8 mouse cellular contexts compared by ENCODE assay signal in the genomic region with DNA sequence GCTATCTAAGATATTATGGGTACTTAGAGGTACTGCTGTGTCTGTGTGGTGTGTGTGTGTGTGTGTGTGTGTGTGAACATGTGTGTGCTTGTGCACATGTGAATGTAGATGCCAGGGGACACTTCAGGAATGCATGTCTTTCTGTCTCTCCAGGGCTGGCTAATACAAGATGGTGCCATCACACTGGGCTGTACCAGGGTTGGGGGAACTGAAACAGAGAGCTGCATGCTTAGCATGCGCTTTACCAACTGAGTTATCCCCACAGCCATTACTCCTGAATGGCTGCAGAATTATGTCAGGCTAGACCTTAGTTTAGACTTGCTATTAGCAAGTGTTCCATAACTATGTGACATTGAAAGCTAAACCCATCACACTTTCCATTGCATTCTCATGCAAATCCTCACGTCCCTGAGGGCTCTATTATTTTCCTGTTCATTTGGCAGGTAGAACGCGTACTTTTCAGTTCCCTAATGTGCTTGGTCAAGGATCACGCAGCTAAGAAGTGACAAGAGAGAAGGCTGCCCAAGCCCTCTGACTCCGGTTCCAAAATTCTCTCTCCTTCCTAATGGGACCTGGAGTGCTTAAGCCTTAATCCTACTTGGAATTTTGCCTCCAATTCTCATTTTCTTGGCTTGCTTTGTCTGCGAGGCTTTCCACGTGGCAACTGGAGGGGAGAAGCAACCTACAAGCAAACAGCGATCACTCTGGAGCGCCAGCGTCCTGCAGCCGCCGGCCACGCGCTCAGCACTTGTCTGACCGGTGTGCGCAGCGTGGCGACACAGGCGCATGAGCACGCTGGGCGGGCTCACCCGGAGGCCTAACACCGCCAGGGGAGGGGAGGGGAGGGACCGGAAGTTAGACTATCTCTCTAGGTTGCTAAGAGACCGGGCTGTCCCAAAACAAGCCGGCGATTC. TPM values are rescaled to one million over a fixed set of nuclear protein-coding genes. Genes with fewer than 3 reads are reported as not detected.
A peak's percentile ranks its signal among the peaks of the same experiment; 100 is the strongest.
DNase-seq lines count a peak whose midpoint lies in the region; ATAC-seq and TF ChIP-seq lines count a peak whose summit lies in the region.

A gene (plus strand): TSS at position 776 of the 914 bp plus-strand sequence.

- no peak within 1 kb of the TSS for H3ac ChIP-seq in myocyte (ENCODE audit: control insufficient read depth, insufficient read length)

- H3K4me1 ChIP-seq in erythroblast, embryonic 14.5 days (ENCODE audit: control insufficient read depth) = peaks cover 19% of the 10 kb centered on the region
- 0 out of 2 replicates have a peak, but pooled peaks cover 3% of the 10 kb centered on the region for H3K4me1 ChIP-seq in heart, embryonic 11.5 days (ENCODE audit: control insufficient read depth, insufficient read depth, low read length)
- H3K4me1 ChIP-seq in kidney, embryonic 16.5 days (ENCODE audit: insufficient read depth, low read length) = peaks cover 10% of the 10 kb centered on the region; the same call in 1 of the 2 replicates
- H3K4me1 ChIP-seq in liver, adult 2 months (ENCODE audit: control insufficient read depth, insufficient read depth, low read length) = peaks cover 12% of the 10 kb centered on the region; the same call in 1 of the 2 replicates

- 0 out of 2 replicates have a peak, but pooled peaks have one; percentile 5 for TF ChIP-seq CTCF in liver, adult 2 months (IDR thresholded peaks at IDR 0.05; ENCODE audit: low read depth, low read length)

- TF ChIP-seq POLR2A in liver, adult 2 months (IDR thresholded peaks at IDR 0.05; ENCODE audit: extremely low read depth, insufficient read depth, low read length) = peak; percentile 70; the same call in 1 of the 2 replicates
- peak; percentile 99 for TF ChIP-seq POLR2A in myocyte (IDR thresholded peaks at IDR 0.05; ENCODE audit: insufficient read length, low read depth)

- peak within 1 kb of the TSS; percentile 69 for H3K4me3 ChIP-seq in erythroblast, embryonic 14.5 days (replicated peaks)
- H3K4me3 ChIP-seq in heart, embryonic 11.5 days (ENCODE audit: low read depth, low read length) = peak within 1 kb of the TSS; percentile 45
- H3K4me3 ChIP-seq in kidney, embryonic 16.5 days (ENCODE audit: low read length) = peak within 1 kb of the TSS; percentile 43
- H3K4me3 ChIP-seq in liver, adult 2 months (ENCODE audit: insufficient read depth, low read depth, low read length) = peak within 1 kb of the TSS; percentile 45
- peak within 1 kb of the TSS; percentile 24 for H3K4me3 ChIP-seq in myocyte

- peak within 1 kb of the TSS; percentile 76 for H3K9ac ChIP-seq in heart, embryonic 11.5 days (ENCODE audit: low read depth, low read length)
- H3K9ac ChIP-seq in kidney, embryonic 16.5 days (replicated peaks; ENCODE audit: low read length) = peak within 1 kb of the TSS; percentile 57
- peak within 1 kb of the TSS; percentile 54 for H3K9ac ChIP-seq in liver, adult 2 months (ENCODE audit: low read depth, low read length)

- WGBS in heart, embryonic 11.5 days (ENCODE audit: insufficient replicate concordance) = 5% methylated on average over 28 of the region's 28 CpGs
- WGBS in kidney, embryonic 16.5 days = 5% methylated on average over 28 of the region's 28 CpGs
- WGBS in liver, adult 2 months = 5% methylated on average over 28 of the region's 28 CpGs

- no peaks in the 10 kb centered on the region for H3K36me3 ChIP-seq in erythroblast, embryonic 14.5 days (ENCODE audit: control insufficient read depth)
- no peaks in the 10 kb centered on the region for H3K36me3 ChIP-seq in heart, embryonic 11.5 days (ENCODE audit: control insufficient read depth, insufficient read depth, low read length)
- no peaks in the 10 kb centered on the region for H3K36me3 ChIP-seq in kidney, embryonic 16.5 days (ENCODE audit: insufficient read depth, low read length)
- no peaks in the 10 kb centered on the region for H3K36me3 ChIP-seq in liver, adult 2 months (ENCODE audit: control insufficient read depth, insufficient read depth, low read length)
- H3K36me3 ChIP-seq in myocyte (ENCODE audit: control insufficient read depth, insufficient read depth) = no peaks in the 10 kb centered on the region
- H3K36me3 ChIP-seq in splenic B cell, adult 2 months (ENCODE audit: control insufficient read depth, insufficient read depth, low read length, poor library complexity, severe bottlenecking) = no peaks in the 10 kb centered on the region

- H3K9me3 ChIP-seq in erythroblast, embryonic 14.5 days (ENCODE audit: control insufficient read depth, low read length) = no peaks in the 10 kb centered on the region
- no peaks in the 10 kb centered on the region for H3K9me3 ChIP-seq in heart, embryonic 11.5 days (replicated peaks; ENCODE audit: control insufficient read depth, low read length)
- no peaks in the 10 kb centered on the region for H3K9me3 ChIP-seq in kidney, embryonic 16.5 days (ENCODE audit: low read length)

- no peaks in the 10 kb centered on the region for H3K79me2 ChIP-seq in liver, adult 2 months (ENCODE audit: control insufficient read depth, insufficient read depth, low read length)
- H3K79me2 ChIP-seq in myocyte (ENCODE audit: control insufficient read depth, insufficient read depth) = no peaks in the 10 kb centered on the region

- DNase-seq in 3T3-L1 (ENCODE audit: low read depth, low spot score) = peak; percentile 95
- DNase-seq in adrenal gland, postnatal 10 days = peak; percentile 95
- DNase-seq in liver, adult 2 months (ENCODE audit: extremely low read depth, low read depth, low spot score) = peak; percentile 96
- DNase-seq in splenic B cell, adult 2 months (ENCODE audit: low read depth, low spot score) = peak; percentile 92

- H3K27ac ChIP-seq in heart, embryonic 11.5 days (ENCODE audit: low read depth, low read length) = peak within 1 kb of the TSS; percentile 24; the same call in 1 of the 2 replicates
- no peak within 1 kb of the TSS for H3K27ac ChIP-seq in kidney, embryonic 16.5 days (ENCODE audit: low read length)
- H3K27ac ChIP-seq in liver, adult 2 months (replicated peaks; ENCODE audit: insufficient read depth, low read depth, low read length) = peak within 1 kb of the TSS; percentile 82

- peak within 1 kb of the TSS; percentile 75 for H3K4me2 ChIP-seq in heart, embryonic 11.5 days
- peak within 1 kb of the TSS; percentile 66 for H3K4me2 ChIP-seq in kidney, embryonic 16.5 days (replicated peaks; ENCODE audit: low read depth, low read length)
- H3K4me2 ChIP-seq in myocyte (ENCODE audit: low read depth) = peak within 1 kb of the TSS; percentile 94

- peak; percentile 94 for ATAC-seq in heart, embryonic 11.5 days (replicated peaks; ENCODE audit: insufficient number of reproducible peaks, low FRiP score, low TSS enrichment)
- peak; percentile 99 for ATAC-seq in kidney, embryonic 16.5 days (ENCODE audit: low FRiP score, low TSS enrichment)

- peaks cover 2% of the 10 kb centered on the region; the same call in 1 of the 2 replicates for H3K27me3 ChIP-seq in erythroblast, embryonic 14.5 days (ENCODE audit: control insufficient read depth)
- no peaks in the 10 kb centered on the region for H3K27me3 ChIP-seq in heart, embryonic 11.5 days (ENCODE audit: control insufficient read depth, insufficient read depth, low read length)
- no peaks in the 10 kb centered on the region for H3K27me3 ChIP-seq in kidney, embryonic 16.5 days (ENCODE audit: insufficient read depth, low read length)
- no peaks in the 10 kb centered on the region for H3K27me3 ChIP-seq in liver, adult 2 months (ENCODE audit: control insufficient read depth, insufficient read depth, low read length)
- H3K27me3 ChIP-seq in myocyte (ENCODE audit: control insufficient read depth, insufficient read depth, insufficient read length) = peaks cover 21% of the 10 kb centered on the region
- no peaks in the 10 kb centered on the region for H3K27me3 ChIP-seq in splenic B cell, adult 2 months (ENCODE audit: control insufficient read depth, insufficient read depth, low read length, poor library complexity, severe bottlenecking)

TF ChIP-seq in myocyte, 11 proteins besides CTCF, POLR2A, EP300 and RAD21:
- TF ChIP-seq TCF3 (IDR thresholded peaks at IDR 0.05; ENCODE audit: insufficient read length, low read depth) (no peak), E2F4 (IDR thresholded peaks at IDR 0.05; ENCODE audit: insufficient read depth) (no peak), CEBPB (IDR thresholded peaks at IDR 0.05; ENCODE audit: insufficient read depth, poor library complexity, severe bottlenecking) (no peak), REST (IDR thresholded peaks at IDR 0.05; ENCODE audit: insufficient read depth, insufficient read length) (no peak), MYOD1 (IDR thresholded peaks at IDR 0.05; ENCODE audit: control insufficient read depth in 1 of 3, insufficient read length in 2 of 3, low read depth in 2 of 3) (peak in 1 of 3 experiments; percentile 24), MAX (IDR thresholded peaks at IDR 0.05; ENCODE audit: low read depth) (peak; percentile 47), SRF (IDR thresholded peaks at IDR 0.05; ENCODE audit: control insufficient read depth, insufficient read length, low read depth) (no peak), MYOG (IDR thresholded peaks at IDR 0.05; ENCODE audit: control insufficient read depth in 1 of 3, insufficient read depth in 1 of 3, insufficient read length in 2 of 3, low read depth in 2 of 3) (peak in 1 of 3 experiments; percentile 53), USF1 (IDR thresholded peaks at IDR 0.05; ENCODE audit: low read depth) (no peak), TCF12 (IDR thresholded peaks at IDR 0.05; ENCODE audit: insufficient read depth, poor library complexity, severe bottlenecking) (no peak), POLR2AphosphoS2 (IDR thresholded peaks at IDR 0.05; ENCODE audit: insufficient read length, low read depth) (peak; percentile 97)

RNA-seq across cellular contexts. Expression of the gene that starts here (rescaled TPM):
- 1 to 10 TPM; 1.4 to 1.6 TPM for total RNA-seq in adrenal gland, postnatal 10 days (2021)
- 0.01 TPM in 1 of 2 replicates, not detected in the other for polyA plus RNA-seq in erythroblast, embryonic 14.5 days (2012)
- polyA plus RNA-seq in heart, embryonic 11.5 days (2014; fragmentation: Nextera tagmentation; extraction: Ambion mirVana) = 0.31 and 1.1 TPM in 2 replicates
- polyA plus RNA-seq in kidney, embryonic 16.5 days (2015; fragmentation: Nextera tagmentation; extraction: Ambion mirVana) = 1.0 and 1.1 TPM in 2 replicates
- total RNA-seq in liver, adult 2 months (2014; rRNA removed) = 0.28 and 0.40 TPM in 2 replicates
- 0.04 and 0.05 TPM in 2 replicates for polyA plus RNA-seq in liver, adult 2 months (2012; rRNA removed)
- polyA plus RNA-seq in myocyte (2012; fragmentation: generic; extraction: Trizol) = 0.71 TPM

Comparison
In these comparisons a context has a peak if more than half of its experiments do, and no peak if none do; other contexts are left out.
1. Peak in DNase-seq, H3K4me3 ChIP-seq, H3K27ac ChIP-seq and H3K9ac ChIP-seq in liver, adult 2 months; RNA of the gene not detected or under 1 TPM.